Mouse (Mus musculus) cerebellum, adult 18-20 months (tissue): ENCODE data around the gene Eid2b.
A peak's percentile ranks its signal among the peaks of the same experiment; 100 is the strongest.

ENCODE experiments used
- DNase-seq, 2 experiments: peaks; one replicate each; pipeline ENCODE4 v3.0.0; 2021

Eid2b gene

GRCm38 (mm10) chr7:28301616-28302433, 24.3 kb downstream of the Eid2b start, which contains the start of gene Dll3:
Gene Dll3, minus strand, starts transcription at chr7:28302238.
- peak in 1 of 2 experiments; percentile 28 for DNase-seq

- no peak for DNase-seq
Observed at GRCm38 (mm10) chr7:28305641-28306040, 28.1 kb downstream of the Eid2b start.

- DNase-seq, result no peak
Observed at GRCm38 (mm10) chr7:28306216-28306615, 28.7 kb downstream of the Eid2b start.

GRCm38 (mm10) chr7:28309737-28310136, 32.2 kb downstream of the Eid2b start:
- no peak for DNase-seq

- peak in 1 of 2 experiments; percentile 47 for DNase-seq
Observed at GRCm38 (mm10) chr7:28311151-28311925, 33.8 kb downstream of the Eid2b start.

- DNase-seq, result peak; percentile 98 to 99
Observed at GRCm38 (mm10) chr7:28311926-28312543, 34.5 kb downstream of the Eid2b start, which contains the start of gene Timm50. Gene Timm50, minus strand, starts transcription at chr7:28312072.

- DNase-seq, result no peak
Observed at GRCm38 (mm10) chr7:28318036-28318435, 40.5 kb downstream of the Eid2b start.

GRCm38 (mm10) chr7:28318714-28319113, 41.2 kb downstream of the Eid2b start:
- DNase-seq, result no peak

GRCm38 (mm10) chr7:28321974-28322720, 44.6 kb downstream of the Eid2b start:
- no peak for DNase-seq

GRCm38 (mm10) chr7:28325293-28325692, 47.8 kb downstream of the Eid2b start:
- no peak for DNase-seq

GRCm38 (mm10) chr7:28326457-28326856, 48.9 kb downstream of the Eid2b start:
- DNase-seq, result no peak

GRCm38 (mm10) chr7:28328260-28328659, 50.7 kb downstream of the Eid2b start:
- DNase-seq, result no peak
